Comparison of ENCODE assay signal across 8 mouse cellular contexts in the genomic region with DNA sequence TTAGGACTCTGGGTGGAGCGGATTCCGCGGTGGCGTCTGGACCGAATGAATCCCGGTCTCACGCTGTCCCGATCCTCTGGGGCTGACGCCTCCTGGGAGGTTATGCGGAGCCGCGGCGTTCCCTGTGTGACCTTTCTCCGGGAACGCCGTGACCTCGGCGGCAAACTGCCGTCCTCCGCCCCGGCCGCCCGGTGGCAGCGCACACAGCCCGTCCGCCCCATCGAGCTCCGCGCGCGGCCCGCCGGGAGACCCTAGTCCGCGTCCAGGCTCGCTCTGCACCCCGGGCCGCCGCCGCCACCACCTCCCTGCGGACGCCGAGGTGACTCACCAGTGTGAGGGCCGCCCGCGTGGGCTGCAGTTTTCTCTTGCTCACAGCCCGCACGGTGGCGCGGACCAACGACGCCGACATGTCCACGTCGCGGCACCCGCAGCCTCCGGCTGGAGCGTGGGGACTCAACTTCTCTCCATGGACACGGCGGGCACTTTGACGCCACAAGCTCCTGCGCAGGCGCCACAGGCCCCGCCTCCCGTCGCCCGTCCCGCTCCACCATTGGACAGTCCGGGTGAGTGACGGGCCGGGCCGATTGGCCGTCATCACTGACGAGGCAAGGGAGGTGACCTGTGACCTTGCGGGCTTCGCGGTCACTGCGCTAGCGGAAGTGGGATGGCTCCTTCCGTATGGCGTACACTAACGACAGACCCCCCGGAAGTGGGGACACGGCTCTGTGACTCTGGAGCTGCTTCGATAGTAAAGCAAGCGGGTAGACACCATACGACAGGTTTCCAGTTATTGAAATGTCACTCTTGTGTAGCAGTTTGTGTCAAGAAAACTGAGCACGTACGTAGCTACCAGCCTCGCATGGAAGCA. TPM values are rescaled to one million over a fixed set of nuclear protein-coding genes. Genes with fewer than 3 reads are reported as not detected.
A peak's percentile ranks its signal among the peaks of the same experiment; 100 is the strongest.
DNase-seq lines count a peak whose midpoint lies in the region; ATAC-seq and TF ChIP-seq lines count a peak whose summit lies in the region.

A gene (minus strand): TSS at position 515 of the 868 bp plus-strand sequence.

- ATAC-seq in forebrain, embryonic 16.5 days: peak; percentile 97
- ATAC-seq in lung, embryonic 14.5 days (ENCODE audit: insufficient read depth): peak; percentile 96

- H3K9ac ChIP-seq in ES-E14 (ENCODE audit: insufficient read depth, low read depth, low read length, poor library complexity, severe bottlenecking): peak within 1 kb of the TSS; percentile 95
- H3K9ac ChIP-seq in forebrain, embryonic 16.5 days (replicated peaks; ENCODE audit: low read depth, low read length): peak within 1 kb of the TSS; percentile 80
- peak within 1 kb of the TSS; percentile 78 for H3K9ac ChIP-seq in lung, embryonic 14.5 days

- H3K27ac ChIP-seq in ES-E14 (ENCODE audit: insufficient read depth, low read depth, low read length, poor library complexity, severe bottlenecking): peak within 1 kb of the TSS; percentile 98
- H3K27ac ChIP-seq in forebrain, embryonic 16.5 days (ENCODE audit: low read length): peak within 1 kb of the TSS; percentile 99
- H3K27ac ChIP-seq in layer of hippocampus, adult 2 months: peak within 1 kb of the TSS; percentile 100
- peak within 1 kb of the TSS; percentile 99 for H3K27ac ChIP-seq in lung, embryonic 14.5 days (ENCODE audit: low read depth)
- peak within 1 kb of the TSS; percentile 94 for H3K27ac ChIP-seq in olfactory bulb, adult 2 months (ENCODE audit: insufficient read depth, low read depth, low read length)
- peak within 1 kb of the TSS; percentile 94 for H3K27ac ChIP-seq in thymus, adult 2 months (ENCODE audit: control insufficient read depth, insufficient read depth, low read length)

- in situ Hi-C loops in ES-E14 (cut with MboI; ENCODE audit: low sequenced_read_pairs in 2 of 2, unreplicated experiment in 2 of 2): no loop called here

- peak; percentile 72 for TF ChIP-seq POLR2A in olfactory bulb, adult 2 months (IDR thresholded peaks at IDR 0.05; ENCODE audit: insufficient read depth, low read depth, low read length)
- TF ChIP-seq POLR2A in thymus, adult 2 months (IDR thresholded peaks at IDR 0.05; ENCODE audit: control insufficient read depth, extremely low read depth, insufficient read depth, low read length, poor library complexity): peak; percentile 71

- H3K4me3 ChIP-seq in ES-E14 (ENCODE audit: insufficient read depth in 1 of 2, low read depth in 1 of 2, low read length in 2 of 2, poor library complexity in 1 of 2, severe bottlenecking in 1 of 2): peak within 1 kb of the TSS; percentile 93 to 98
- H3K4me3 ChIP-seq in forebrain, embryonic 16.5 days (replicated peaks; ENCODE audit: low read length): peak within 1 kb of the TSS; percentile 75
- H3K4me3 ChIP-seq in layer of hippocampus, adult 2 months: peak within 1 kb of the TSS; percentile 95
- peak within 1 kb of the TSS; percentile 79 for H3K4me3 ChIP-seq in lung, embryonic 14.5 days (ENCODE audit: low read depth, low read length)
- peak within 1 kb of the TSS; percentile 62 for H3K4me3 ChIP-seq in olfactory bulb, adult 2 months (ENCODE audit: insufficient read depth, low read depth, low read length)
- peak within 1 kb of the TSS; percentile 75 for H3K4me3 ChIP-seq in thymus, adult 2 months (ENCODE audit: control insufficient read depth, insufficient read depth, low read length)

- H3K4me2 ChIP-seq in forebrain, embryonic 16.5 days (ENCODE audit: low read length): peak within 1 kb of the TSS; percentile 68
- H3K4me2 ChIP-seq in lung, embryonic 14.5 days: peak within 1 kb of the TSS; percentile 84

- H3K27me3 ChIP-seq in forebrain, embryonic 16.5 days (replicated peaks; ENCODE audit: control insufficient read depth, insufficient read depth, low read length): no peaks in the 10 kb centered on the region
- no peaks in the 10 kb centered on the region for H3K27me3 ChIP-seq in lung, embryonic 14.5 days (ENCODE audit: insufficient read depth, low read length)
- H3K27me3 ChIP-seq in thymus, adult 2 months (ENCODE audit: control insufficient read depth, insufficient read depth, low read length): no peaks in the 10 kb centered on the region

- peak; percentile 18 for TF ChIP-seq CTCF in layer of hippocampus, adult 2 months (conservative IDR thresholded peaks at IDR 0.05)
- no peak for TF ChIP-seq CTCF in lung, embryonic 14.5 days (IDR thresholded peaks at IDR 0.05; ENCODE audit: low read depth)
- no peak for TF ChIP-seq CTCF in olfactory bulb, adult 2 months (IDR thresholded peaks at IDR 0.05; ENCODE audit: insufficient read depth, low read depth, low read length)
- 0 out of 2 replicates have a peak, but pooled peaks have one; percentile 2 for TF ChIP-seq CTCF in thymus, adult 2 months (IDR thresholded peaks at IDR 0.05; ENCODE audit: borderline replicate concordance, control insufficient read depth, extremely low read depth, insufficient read depth, low read length, poor library complexity)

- no peaks in the 10 kb centered on the region for H3K9me3 ChIP-seq in ES-E14 (ENCODE audit: control insufficient read depth, insufficient read depth, low read depth, low read length)
- no peaks in the 10 kb centered on the region for H3K9me3 ChIP-seq in forebrain, embryonic 16.5 days (ENCODE audit: control insufficient read depth, low read length)
- no peaks in the 10 kb centered on the region for H3K9me3 ChIP-seq in lung, embryonic 14.5 days (ENCODE audit: low read depth, low read length)

- peak; percentile 90 for DNase-seq in ES-E14 (ENCODE audit: low read depth, low spot score)
- DNase-seq in cerebellum, adult 11-12 months: peak; percentile 99
- DNase-seq in heart, postnatal 36 days: peak; percentile 99 to 100
- peak; percentile 99 to 100 for DNase-seq in layer of hippocampus, adult 2 months (ENCODE audit: low spot score in 2 of 2)
- DNase-seq in lung, embryonic 14.5 days: peak; percentile 99
- DNase-seq in thymus, adult 2 months: peak; percentile 99

- H3K36me3 ChIP-seq in ES-E14 (ENCODE audit: control insufficient read depth, insufficient read depth, low read length, poor library complexity, severe bottlenecking): peaks cover 13% of the 10 kb centered on the region; the same call in 1 of the 2 replicates
- no peaks in the 10 kb centered on the region for H3K36me3 ChIP-seq in forebrain, embryonic 16.5 days (ENCODE audit: control insufficient read depth, insufficient read depth)
- peaks cover 24% of the 10 kb centered on the region for H3K36me3 ChIP-seq in lung, embryonic 14.5 days (ENCODE audit: insufficient read depth)
- peaks cover 3% of the 10 kb centered on the region; the same call in 1 of the 2 replicates for H3K36me3 ChIP-seq in thymus, adult 2 months (ENCODE audit: control insufficient read depth, insufficient read depth, low read length)

- WGBS in forebrain, embryonic 16.5 days: under 1% methylated on average over 79 of the region's 91 CpGs
- under 1% methylated on average over 91 of the region's 91 CpGs for WGBS in lung, embryonic 14.5 days
- WGBS in olfactory bulb, adult 2 months: under 1% methylated on average over 91 of the region's 91 CpGs
- under 1% methylated on average over 91 of the region's 91 CpGs for WGBS in thymus, adult 2 months

- peaks cover 7 to 17% of the 10 kb centered on the region in 2 experiments for H3K4me1 ChIP-seq in ES-E14 (ENCODE audit: control insufficient read depth in 2 of 2, insufficient read depth in 2 of 2, low read length in 2 of 2, poor library complexity in 1 of 2)
- H3K4me1 ChIP-seq in forebrain, embryonic 16.5 days (replicated peaks; ENCODE audit: control insufficient read depth, insufficient read depth, low read length): peaks cover 31% of the 10 kb centered on the region
- H3K4me1 ChIP-seq in lung, embryonic 14.5 days (ENCODE audit: insufficient read depth): peaks cover 18% of the 10 kb centered on the region
- peaks cover 18% of the 10 kb centered on the region for H3K4me1 ChIP-seq in olfactory bulb, adult 2 months (ENCODE audit: control insufficient read depth, insufficient read depth, low read length)
- peaks cover 12% of the 10 kb centered on the region for H3K4me1 ChIP-seq in thymus, adult 2 months (replicated peaks; ENCODE audit: control insufficient read depth, insufficient read depth, low read length)

- intact Hi-C loops in heart, postnatal 36 days (cut with DNase I): loop anchor here (5.0 kb wide), 1 partner anchor 53 kb away; a partner anchor contains a TSS

TF ChIP-seq in ES-E14, 5 proteins besides CTCF, POLR2A, EP300 and RAD21:
- TF ChIP-seq CHD2 (IDR thresholded peaks at IDR 0.05; ENCODE audit: low read depth, low read length): 0 out of 2 replicates have a peak, but pooled peaks have one; percentile 32
- no peak for TF ChIP-seq ZNF384 (IDR thresholded peaks at IDR 0.05; ENCODE audit: low read depth, low read length)
- TF ChIP-seq HCFC1 (IDR thresholded peaks at IDR 0.05; ENCODE audit: borderline replicate concordance, insufficient read depth, low read length): peak; percentile 14; the same call in 1 of the 2 replicates
- TF ChIP-seq ZC3H11A (IDR thresholded peaks at IDR 0.05; ENCODE audit: borderline replicate concordance, low read depth, low read length): no peak
- no peak for TF ChIP-seq MAFK (IDR thresholded peaks at IDR 0.05; ENCODE audit: insufficient read depth, low read depth, low read length)

RNA-seq across cellular contexts. Expression of the gene that starts here (rescaled TPM):
- 15.2 and 21.7 TPM in 2 replicates for total RNA-seq in ES-E14 (2012; rRNA removed)
- 145 and 149 TPM in 2 replicates for polyA plus RNA-seq in forebrain, embryonic 16.5 days (2015; fragmentation: Nextera tagmentation; extraction: Ambion mirVana)
- total RNA-seq in heart, postnatal 36 days (2021): 100 to 1,000 TPM; 215 to 228 TPM
- total RNA-seq in layer of hippocampus, adult 2 months (2021): 100 to 1,000 TPM; 138 to 142 TPM
- 105 and 121 TPM in 2 replicates for polyA plus RNA-seq in lung, embryonic 14.5 days (2014; fragmentation: Nextera tagmentation; extraction: Ambion mirVana)
- not detected in 2 replicates for polyA plus RNA-seq in olfactory bulb, adult 2 months (2012; ENCODE audit: insufficient read depth, insufficient read length, low replicate concordance, missing spikeins)
- polyA plus RNA-seq in thymus, adult 2 months (2012; rRNA removed): 56.7 and 80.3 TPM in 2 replicates

Comparison
In these comparisons a context has a peak if more than half of its experiments do, and no peak if none do; other contexts are left out.
1. Peak in every context shown above with its lines: DNase-seq, ATAC-seq, H3K4me3 ChIP-seq and H3K27ac ChIP-seq.
2. RNA of the gene that starts here (polyA plus RNA-seq): 145 to 149 TPM in forebrain, embryonic 16.5 days, 105 to 121 TPM in lung, embryonic 14.5 days and 56.7 to 80.3 TPM in thymus, adult 2 months; not detected in olfactory bulb, adult 2 months; every median in the first group is over 10 times any median in the second.
3. CTCF ChIP-seq: peak in layer of hippocampus, adult 2 months (single experiment) and thymus, adult 2 months (single experiment); none in lung, embryonic 14.5 days (single experiment) and olfactory bulb, adult 2 months (single experiment).